Mouse (Mus musculus): ENCODE data around the gene Olfr1106.

Gene Olfr1106

GRCm38 (mm10) chr2:87052173-87052572, at the start of gene Olfr1106:
TSS of gene Olfr1106 (minus strand) at chr2:87052273.
- DNase-seq = no peak

DNA sequence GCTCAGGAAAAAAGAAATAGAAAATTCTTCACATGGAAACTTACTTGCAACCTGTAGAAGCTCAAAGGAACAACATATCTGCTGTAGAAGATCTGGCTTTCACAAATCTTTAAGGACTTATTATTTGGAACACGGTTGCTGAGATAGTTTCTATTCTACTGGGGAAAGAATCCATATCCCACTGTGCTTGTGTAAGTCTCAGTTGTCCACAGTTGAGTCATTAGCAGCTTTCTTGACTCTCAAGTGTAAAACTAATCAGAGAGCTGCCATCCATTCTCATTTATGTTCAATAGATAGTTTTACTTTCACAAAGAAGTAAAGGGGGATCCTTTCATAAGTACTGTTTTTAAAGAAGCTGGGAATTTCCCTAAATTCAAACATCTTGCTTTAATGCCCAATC, 43.8 kb upstream of the Olfr1106 start, which contains the start of gene Olfr1109:
Gene Olfr1109 (minus strand): TSS at position 101 of the 400 bp plus-strand sequence.
- DNase-seq = no peak

DNA sequence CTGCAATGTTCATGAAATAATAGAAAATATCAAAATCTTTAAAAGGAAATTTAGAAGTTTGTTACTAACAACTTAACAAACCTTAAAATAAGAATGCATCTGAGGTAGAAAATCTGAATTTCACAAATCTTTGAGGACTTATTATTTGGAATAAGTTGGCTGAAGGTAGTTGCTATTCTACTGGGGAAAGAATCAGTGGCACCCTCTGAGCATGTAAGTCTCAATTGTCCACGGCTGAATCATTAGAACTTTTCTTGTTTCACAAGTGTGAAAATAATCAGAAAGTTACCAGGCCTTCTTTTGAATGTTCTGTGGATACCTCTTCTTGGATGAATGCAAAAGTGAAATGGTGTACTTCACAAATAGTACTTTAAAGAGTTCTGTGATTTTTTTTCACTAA, 23.6 kb upstream of the Olfr1106 start, which contains the start of gene Olfr1107:
Gene Olfr1107 (minus strand): TSS at position 101 of the 400 bp plus-strand sequence.
- no peak for DNase-seq

DNA sequence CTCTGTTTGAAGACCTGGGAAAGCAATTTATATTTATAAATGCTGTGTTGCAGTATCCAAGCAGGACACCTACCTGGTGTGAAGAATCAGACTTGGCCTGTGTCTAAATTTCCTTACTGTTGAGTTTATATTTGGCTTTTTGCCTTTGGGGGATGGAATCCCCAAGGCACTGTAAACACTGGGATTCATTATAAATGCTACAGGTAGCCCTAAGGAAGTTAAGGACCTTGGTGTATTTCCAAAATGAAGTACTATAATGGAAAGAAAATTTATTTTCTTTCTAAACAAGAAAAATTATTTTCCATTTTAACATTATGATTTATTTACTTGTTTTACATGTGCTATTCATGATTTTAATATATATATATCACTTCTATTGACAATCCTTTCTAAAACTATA, 15.6 kb downstream of the Olfr1106 start, which contains the start of gene Olfr1105:
Gene Olfr1105 (minus strand): TSS at position 101 of the 400 bp plus-strand sequence.
- DNase-seq = no peak

DNA sequence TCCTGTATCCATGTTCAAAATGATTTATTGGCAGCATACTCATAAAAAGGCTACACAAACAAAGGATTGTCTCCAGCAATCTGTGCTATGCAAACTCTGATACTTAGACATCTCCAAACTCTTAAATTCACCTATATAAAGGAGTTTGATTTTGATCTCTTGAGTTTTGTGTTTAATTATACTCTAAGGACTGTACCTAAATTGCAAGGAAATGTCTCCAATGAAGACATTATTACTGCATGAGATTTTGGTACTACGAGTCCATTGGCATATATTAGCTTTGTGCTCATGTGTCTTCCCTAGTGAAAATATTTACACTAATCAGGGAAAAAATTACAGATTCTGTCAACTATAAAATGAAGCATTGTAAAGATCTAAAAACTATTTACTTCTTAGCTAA, 25.1 kb downstream of the Olfr1106 start, which contains the start of gene Olfr1104:
Gene Olfr1104 (minus strand): TSS at position 101 of the 400 bp plus-strand sequence.
- DNase-seq = no peak

GRCm38 (mm10) chr2:86998098-86998497, 54.0 kb downstream of the Olfr1106 start, which contains the start of gene Olfr1102:
TSS of gene Olfr1102 (plus strand) at chr2:86998398.
- no peak for DNase-seq

All from right cerebral cortex, adult 18-20 months (tissue).